Mouse (Mus musculus) heart, embryonic 14.5 days (tissue): Measurements from ENCODE around the gene Kcnmb3. TPM values are rescaled to one million over a fixed set of nuclear protein-coding genes. Genes with fewer than 3 reads are reported as not detected.

ENCODE experiments used
- ATAC-seq: fragments of 200-750 bp; cut with Nextera tagmentation; 2 replicates; pipeline ENCODE4 v1.8.0; 2017; ENCODE audit warnings: low read depth, moderate TSS enrichment; ENCODE audit not compliant: insufficient number of reproducible peaks, insufficient read depth, low FRiP score
- H3K27ac ChIP-seq, 2 experiments: fragments of 200-500 bp in 1 of 2; fragments of 300-500 bp in 1 of 2; sonication (generic) in 1 of 2; replicated peaks in 1 of 2; 2 replicates each; pipeline ENCODE4 v1.5.1; 2012 to 2014; ENCODE audit warnings: low read depth in 2 of 2, low read length in 2 of 2, control low read depth in 1 of 2, mild to moderate bottlenecking in 1 of 2, mixed read lengths in 1 of 2; ENCODE audit not compliant: control insufficient read depth in 1 of 2, insufficient read depth in 1 of 2
- H3K27me3 ChIP-seq: fragments of 300-500 bp; sonication (generic); 2 replicates; pipeline ENCODE4 v1.6.1; 2014; ENCODE audit warnings: mild to moderate bottlenecking, low read length, control low read depth; ENCODE audit not compliant: control insufficient read depth, insufficient read depth
- H3K36me3 ChIP-seq: fragments of 300-500 bp; sonication (generic); 2 replicates; pipeline ENCODE4 v1.6.1; 2014; ENCODE audit warnings: mild to moderate bottlenecking, control low read depth, low read length, mixed read lengths; ENCODE audit not compliant: control insufficient read depth, insufficient read depth
- H3K4me1 ChIP-seq, 2 experiments: fragments of 200-500 bp in 1 of 2; fragments of 300-500 bp in 1 of 2; sonication (generic) in 1 of 2; 2 replicates each; pipeline ENCODE4 v1.6.1; 2012 to 2014; ENCODE audit warnings: low read length in 2 of 2, control low read depth in 1 of 2, mixed read lengths in 1 of 2; ENCODE audit not compliant: control insufficient read depth in 2 of 2, insufficient read depth in 2 of 2
- H3K4me2 ChIP-seq: fragments of 300-500 bp; sonication (generic); 2 replicates; pipeline ENCODE4 v1.6.1; 2014; ENCODE audit warnings: mild to moderate bottlenecking, low read length
- H3K4me3 ChIP-seq, 2 experiments: fragments of 200-500 bp in 1 of 2; fragments of 300-500 bp in 1 of 2; sonication (generic) in 1 of 2; 2 replicates each; pipeline ENCODE4 v1.5.1; 2012 to 2014; ENCODE audit warnings: low read length in 2 of 2, mild to moderate bottlenecking in 2 of 2, control low read depth in 1 of 2, low read depth in 1 of 2, moderate library complexity in 1 of 2; ENCODE audit not compliant: control insufficient read depth in 1 of 2, insufficient read depth in 1 of 2
- H3K9ac ChIP-seq: fragments of 300-500 bp; sonication (generic); 2 replicates; pipeline ENCODE4 v1.6.1; 2014; ENCODE audit warnings: mild to moderate bottlenecking, low read length
- H3K9me3 ChIP-seq: fragments of 300-500 bp; sonication (generic); 2 replicates; pipeline ENCODE4 v1.6.1; 2016; ENCODE audit warnings: low read length, control low read depth; ENCODE audit not compliant: control insufficient read depth
- WGBS: fragments of 180-500 bp; shearing (Covaris S2); extraction: QIAGEN DNeasy Blood & Tissue Kit; methylation state at CpG from one replicate; pipeline ENCODE4 v1.1.7; 2014; 5-methylcytosine and 5-hydroxymethylcytosine counted together
- polyA plus RNA-seq: library from polyadenylated mRNA; unstranded; fragments of >200 nt; fragmentation: Nextera tagmentation; extraction: Ambion mirVana; gene quantifications from 2 replicates; pipeline ENCODE4 v1.2.1, GENCODE M21; 2014

The Kcnmb3 gene
- polyA plus RNA-seq, 1 experiment from 2014 or later, result not detected

- H3K27ac ChIP-seq, result no peak overlapping the region
- H3K36me3 ChIP-seq, result peaks cover 43% of the 10 kb centered on the region
- H3K9me3 ChIP-seq, result no peaks in the 10 kb centered on the region
- H3K4me2 ChIP-seq, result no peak overlapping the region
- peaks cover 5 to 20% of the 10 kb centered on the region in 2 experiments; a peak in 3 of 4 replicates for H3K4me1 ChIP-seq
- no peak overlapping the region for H3K4me3 ChIP-seq
- no peak for ATAC-seq
- H3K27me3 ChIP-seq, result no peaks in the 10 kb centered on the region
- no peak overlapping the region for H3K9ac ChIP-seq
Observed at GRCm38 (mm10) chr3:32513528-32513927, 21.5 kb upstream of the Kcnmb3 start.

GRCm38 (mm10) chr3:32512686-32513284, 20.8 kb upstream of the Kcnmb3 start:
- Histone ChIP-seq H3K27ac (no peak overlapping the region), H3K9ac (no peak overlapping the region), H3K27me3 (no peaks in the 10 kb centered on the region), H3K9me3 (no peaks in the 10 kb centered on the region), H3K4me2 (no peak overlapping the region), H3K36me3 (peaks cover 36% of the 10 kb centered on the region), H3K4me3 (no peak overlapping the region), H3K4me1 (peaks cover 5 to 20% of the 10 kb centered on the region in 2 experiments; a peak in 3 of 4 replicates)
- no peak for ATAC-seq
- WGBS, result 83% methylated on average over 7 of the region's 7 CpGs

DNA sequence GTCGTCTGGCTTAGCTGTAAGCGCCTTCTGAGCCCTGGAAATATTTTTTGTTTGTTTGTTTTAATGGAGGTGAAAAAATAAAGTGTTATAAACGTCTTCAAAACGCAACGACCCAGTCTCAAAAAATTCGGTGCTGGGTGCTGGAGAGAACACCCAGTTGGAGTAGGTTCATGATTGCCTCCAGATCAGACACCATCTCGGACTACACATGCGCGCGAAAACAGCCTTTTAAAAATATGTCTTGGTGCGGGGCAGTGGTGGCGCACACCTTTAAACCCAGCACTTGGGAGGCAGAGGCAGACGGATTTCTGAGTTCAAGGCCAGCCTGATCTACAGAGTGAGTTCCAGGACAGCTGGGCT, 19.1 kb upstream of the Kcnmb3 start:
- Histone ChIP-seq H3K4me2 (peak overlapping the region; percentile 78), H3K4me1 (peaks cover 5 to 20% of the 10 kb centered on the region in 2 experiments; a peak in 3 of 4 replicates), H3K27ac (peak overlapping the region; percentile 77 to 87), H3K36me3 (peaks cover 20% of the 10 kb centered on the region), H3K4me3 (peak overlapping the region; percentile 89 to 95), H3K9ac (peak overlapping the region; percentile 96), H3K27me3 (no peaks in the 10 kb centered on the region), H3K9me3 (no peaks in the 10 kb centered on the region)
- WGBS, result 4% methylated on average over 13 of the region's 13 CpGs
- ATAC-seq, result no peak

DNA sequence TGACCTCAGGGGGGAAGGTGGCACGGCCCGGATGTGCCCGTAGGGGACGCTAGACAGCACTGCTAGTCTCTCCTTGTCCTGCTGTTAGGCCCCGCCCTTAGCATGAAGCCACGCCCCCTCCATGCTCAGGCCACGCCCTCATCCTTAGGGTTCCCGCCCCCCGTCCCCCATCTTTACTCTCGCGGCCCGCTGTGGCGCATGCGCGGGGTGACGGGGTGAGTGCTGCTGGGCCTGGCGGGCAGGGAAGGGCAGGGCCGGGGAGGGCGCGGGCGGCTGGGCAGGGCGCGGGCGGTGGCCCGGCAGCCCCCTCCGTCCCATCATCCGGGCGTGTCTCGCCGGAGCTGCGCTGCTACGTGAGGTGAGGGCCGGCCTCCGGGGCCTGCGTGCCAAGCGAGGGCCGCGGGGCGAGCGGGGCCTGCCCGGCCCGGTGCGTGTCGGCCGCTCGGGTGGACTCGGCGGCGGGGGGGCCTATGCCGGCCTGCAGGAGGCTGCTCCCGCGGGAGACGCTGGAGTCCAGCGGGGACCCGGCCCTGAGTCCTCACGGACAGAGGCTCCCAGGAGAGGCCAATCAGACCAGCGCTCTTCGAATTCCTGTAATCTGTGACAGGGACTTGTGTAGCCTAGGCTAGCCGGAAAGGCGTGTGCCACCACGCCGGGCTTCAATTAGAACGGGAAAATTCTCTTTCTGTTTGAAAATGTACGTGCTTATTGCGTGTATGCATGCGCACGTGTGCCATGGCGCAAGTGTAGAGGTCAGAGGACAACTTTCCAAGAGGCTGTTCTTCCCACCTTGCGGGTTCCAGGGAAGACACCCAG, 18.6 kb upstream of the Kcnmb3 start:
- Histone ChIP-seq H3K4me2 (peak overlapping the region; percentile 78), H3K9me3 (no peaks in the 10 kb centered on the region), H3K36me3 (peaks cover 14% of the 10 kb centered on the region), H3K27ac (peak overlapping the region; percentile 77 to 87), H3K9ac (peak overlapping the region; percentile 96), H3K4me3 (peak overlapping the region; percentile 89 to 95), H3K27me3 (no peaks in the 10 kb centered on the region), H3K4me1 (peaks cover 5 to 20% of the 10 kb centered on the region in 2 experiments; a peak in 3 of 4 replicates)
- peak; percentile 94 for ATAC-seq
- under 1% methylated on average over 69 of the region's 69 CpGs for WGBS

- Histone ChIP-seq H3K4me2 (peak within 1 kb of the TSS; percentile 78), H3K9me3 (no peaks in the 10 kb centered on the region), H3K9ac (peak within 1 kb of the TSS; percentile 96), H3K4me3 (peak within 1 kb of the TSS; percentile 89 to 95), H3K4me1 (peaks cover 5 to 20% of the 10 kb centered on the region in 2 experiments; a peak in 3 of 4 replicates), H3K27ac (peak within 1 kb of the TSS; percentile 77 to 87), H3K36me3 (peaks cover 7% of the 10 kb centered on the region), H3K27me3 (no peaks in the 10 kb centered on the region)
- ATAC-seq, result no peak; the same call in 1 of the 2 replicates
- WGBS, result 3% methylated on average over 24 of the region's 24 CpGs
Observed at GRCm38 (mm10) chr3:32509496-32510374, 17.7 kb upstream of the Kcnmb3 start, which contains the start of gene Zfp639. Zfp639 (plus strand) TSS chr3:32510259.

GRCm38 (mm10) chr3:32508666-32509324, 16.8 kb upstream of the Kcnmb3 start:
- 3% methylated on average over 17 of the region's 17 CpGs for WGBS
- Histone ChIP-seq H3K9ac (peak overlapping the region; percentile 27; the same call in 1 of the 2 replicates), H3K27ac (no peak overlapping the region)

More at GRCm38 (mm10) chr3:32508666-32509324, 16.8 kb upstream of the Kcnmb3 start:
- Histone ChIP-seq H3K9me3 (no peaks in the 10 kb centered on the region), H3K27me3 (no peaks in the 10 kb centered on the region), H3K36me3 (peaks cover 4% of the 10 kb centered on the region; the same call in 1 of the 2 replicates), H3K4me3 (peak overlapping the region; percentile 17 to 20), H3K4me1 (peaks cover 5 to 20% of the 10 kb centered on the region in 2 experiments; a peak in 3 of 4 replicates), H3K4me2 (peak overlapping the region; percentile 78)
- ATAC-seq, result no peak
